In the genomic region with DNA sequence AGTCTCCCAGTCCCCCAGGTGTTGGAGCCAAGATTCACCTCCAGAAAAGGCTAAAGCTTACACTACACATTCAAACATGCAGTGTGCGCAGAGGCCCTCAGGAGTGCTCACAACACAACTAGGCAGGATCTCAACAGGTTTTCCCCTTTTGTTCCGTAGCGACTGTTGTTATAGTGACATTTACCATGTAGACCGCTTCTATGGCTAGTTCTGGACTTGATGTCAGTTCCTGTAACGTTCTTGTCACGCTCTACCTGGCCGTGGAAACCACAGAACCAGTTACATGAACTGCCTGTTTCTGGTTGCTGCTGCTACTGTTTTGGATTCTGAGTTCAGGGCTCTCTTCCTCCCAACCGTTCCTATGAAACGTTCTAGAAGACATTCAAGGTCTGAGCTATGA, we compare ENCODE assay signal across 24 mouse cellular contexts.
DNase-seq lines count a peak whose midpoint lies in the region; ATAC-seq and TF ChIP-seq lines count a peak whose summit lies in the region.
"Had no signal": no experiment of that assay in that cellular context is flagged by ENCODE, and none has a peak within 500 bp of the region (broad histone marks: within the 10 kb centered on the region; RNA-seq: fewer than 3 reads in every experiment).

No protein-coding gene starts in this region.

- peak overlapping the region; percentile 53 for H3K4me2 ChIP-seq in myocyte (ENCODE audit: low read depth)
- no peak overlapping the region for H3K4me2 ChIP-seq in kidney, embryonic 15.5 days
- H3K4me2 ChIP-seq in midbrain, embryonic 14.5 days (ENCODE audit: low read length) = no peak overlapping the region
- H3K4me2 ChIP-seq: heart, embryonic 15.5 days; hindbrain, embryonic 14.5 days; midbrain, embryonic 15.5 days; neural tube, embryonic 15.5 days had no signal

- no peak overlapping the region for H3K4me3 ChIP-seq in myocyte
- no peak overlapping the region for H3K4me3 ChIP-seq in kidney, embryonic 15.5 days (replicated peaks)
- H3K4me3 ChIP-seq in midbrain, embryonic 14.5 days (replicated peaks; ENCODE audit: low read depth, low read length) = no peak overlapping the region
- H3K4me3 ChIP-seq: heart, embryonic 15.5 days; midbrain, embryonic 15.5 days; neural tube, embryonic 15.5 days had no signal

- no peak for ATAC-seq in kidney, embryonic 15.5 days (replicated peaks; ENCODE audit: low FRiP score)
- no peak for ATAC-seq in midbrain, embryonic 14.5 days (ENCODE audit: low FRiP score, low TSS enrichment)
- ATAC-seq: forebrain, postnatal 0 days; midbrain, embryonic 15.5 days had no signal

- no peaks in the 10 kb centered on the region for H3K79me2 ChIP-seq in myocyte (ENCODE audit: control insufficient read depth, insufficient read depth)

- no peaks in the 10 kb centered on the region for H3K4me1 ChIP-seq in kidney, embryonic 15.5 days
- peaks cover 6% of the 10 kb centered on the region; the same call in 1 of the 2 replicates for H3K4me1 ChIP-seq in midbrain, embryonic 14.5 days (ENCODE audit: control insufficient read depth, insufficient read depth, low read length)
- H3K4me1 ChIP-seq: heart, embryonic 15.5 days; midbrain, embryonic 15.5 days had no signal

- H3K36me3 ChIP-seq in myocyte (ENCODE audit: control insufficient read depth, insufficient read depth) = no peaks in the 10 kb centered on the region
- no peaks in the 10 kb centered on the region for H3K36me3 ChIP-seq in kidney, embryonic 15.5 days
- no peaks in the 10 kb centered on the region for H3K36me3 ChIP-seq in midbrain, embryonic 14.5 days (ENCODE audit: control insufficient read depth, insufficient read depth, low read length)
- H3K36me3 ChIP-seq: heart, embryonic 15.5 days; midbrain, embryonic 15.5 days; neural tube, embryonic 15.5 days had no signal

- intact Hi-C loops in heart, postnatal 14 days (cut with DNase I) = no loop called here

- H3K9me3 ChIP-seq in kidney, embryonic 15.5 days (replicated peaks) = no peaks in the 10 kb centered on the region
- H3K9me3 ChIP-seq in midbrain, embryonic 14.5 days (ENCODE audit: control insufficient read depth, low read length) = no peaks in the 10 kb centered on the region
- H3K9me3 ChIP-seq: heart, embryonic 15.5 days; midbrain, embryonic 15.5 days; neural tube, embryonic 15.5 days had no signal

- no peak overlapping the region for H3ac ChIP-seq in myocyte (ENCODE audit: control insufficient read depth, insufficient read length)

- WGBS in kidney, embryonic 15.5 days = 88% methylated on average over 9 of the region's 9 CpGs
- 92% methylated on average over 9 of the region's 9 CpGs for WGBS in midbrain, embryonic 14.5 days

- TF ChIP-seq POLR2A in myocyte (IDR thresholded peaks at IDR 0.05; ENCODE audit: insufficient read length, low read depth) = no peak

- no peak overlapping the region for H3K9ac ChIP-seq in kidney, embryonic 15.5 days
- H3K9ac ChIP-seq in midbrain, embryonic 14.5 days (replicated peaks; ENCODE audit: low read length) = no peak overlapping the region
- H3K9ac ChIP-seq: forebrain, postnatal 0 days; heart, embryonic 15.5 days; hindbrain, embryonic 14.5 days; midbrain, embryonic 15.5 days; neural tube, embryonic 15.5 days had no signal

- no peak overlapping the region for H3K27ac ChIP-seq in kidney, embryonic 15.5 days
- H3K27ac ChIP-seq in midbrain, embryonic 14.5 days (replicated peaks; ENCODE audit: low read depth, low read length) = no peak overlapping the region
- H3K27ac ChIP-seq: heart, embryonic 15.5 days; hindbrain, embryonic 14.5 days; midbrain, embryonic 15.5 days; neural tube, embryonic 15.5 days; stomach, postnatal 0 days had no signal

- no peaks in the 10 kb centered on the region for H3K27me3 ChIP-seq in myocyte (ENCODE audit: control insufficient read depth, insufficient read depth, insufficient read length)
- H3K27me3 ChIP-seq in kidney, embryonic 15.5 days = no peaks in the 10 kb centered on the region
- H3K27me3 ChIP-seq in midbrain, embryonic 14.5 days (ENCODE audit: control insufficient read depth, insufficient read depth, low read length) = no peaks in the 10 kb centered on the region
- H3K27me3 ChIP-seq: heart, embryonic 15.5 days; midbrain, embryonic 15.5 days; neural tube, embryonic 15.5 days had no signal

- peak; percentile 86 for DNase-seq in heart, adult 11 months
- DNase-seq in heart, postnatal 14 days = no peak
- DNase-seq in T-cell, adult 2 months (ENCODE audit: low spot score) = peak; percentile 5
- DNase-seq in spleen, postnatal 36 days (ENCODE audit: low spot score in 2 of 2) = peak; percentile 84 to 85
- no peak for DNase-seq in cerebellum, adult 11-12 months
- no peak for DNase-seq in midbrain, embryonic 14.5 days
- DNase-seq: adrenal gland, postnatal 14 days; cerebellum, postnatal 10 days; forebrain, postnatal 0 days; gastrocnemius, postnatal 36 days; heart, postnatal 4 days; kidney, adult 2 months; kidney, postnatal 10 days; lung, adult 2 months; lung, postnatal 4 days; right cerebral cortex, postnatal 14 days; thymus, adult 2 months had no signal

TF ChIP-seq in myocyte, 11 proteins besides CTCF, POLR2A, EP300 and RAD21:
- TF ChIP-seq REST (IDR thresholded peaks at IDR 0.05; ENCODE audit: insufficient read depth, insufficient read length) (no peak), MAX (IDR thresholded peaks at IDR 0.05; ENCODE audit: low read depth) (no peak), USF1 (IDR thresholded peaks at IDR 0.05; ENCODE audit: low read depth) (no peak), MYOG (IDR thresholded peaks at IDR 0.05; ENCODE audit: control insufficient read depth in 1 of 3, insufficient read depth in 1 of 3, insufficient read length in 2 of 3, low read depth in 2 of 3) (no peak), POLR2AphosphoS2 (IDR thresholded peaks at IDR 0.05; ENCODE audit: insufficient read length, low read depth) (no peak), CEBPB (IDR thresholded peaks at IDR 0.05; ENCODE audit: insufficient read depth, poor library complexity, severe bottlenecking) (no peak), SRF (IDR thresholded peaks at IDR 0.05; ENCODE audit: control insufficient read depth, insufficient read length, low read depth) (no peak), E2F4 (IDR thresholded peaks at IDR 0.05; ENCODE audit: insufficient read depth) (no peak), TCF3 (IDR thresholded peaks at IDR 0.05; ENCODE audit: insufficient read length, low read depth) (no peak), MYOD1 (IDR thresholded peaks at IDR 0.05; ENCODE audit: control insufficient read depth in 1 of 3, insufficient read length in 2 of 3, low read depth in 2 of 3) (no peak), TCF12 (IDR thresholded peaks at IDR 0.05; ENCODE audit: insufficient read depth, poor library complexity, severe bottlenecking) (no peak)

Comparison
In these comparisons a context has a peak if more than half of its experiments do, and no peak if none do; other contexts are left out.
1. DNase-seq: peak in heart, adult 11 months (single experiment), T-cell, adult 2 months (single experiment) and spleen, postnatal 36 days (2 of 2); none in heart, postnatal 14 days (0 of 2), cerebellum, adult 11-12 months (single experiment) and midbrain, embryonic 14.5 days (single experiment).